Mouse (Mus musculus) liver, embryonic 16.5 days (tissue): ENCODE results near the gene Klf2. TPM values are rescaled to one million over a fixed set of nuclear protein-coding genes. Genes with fewer than 3 reads are reported as not detected.
A peak's percentile ranks its signal among the peaks of the same experiment; 100 is the strongest.

Experiments used
- ATAC-seq: fragments of 200-750 bp; cut with Nextera tagmentation; 2 replicates; pipeline ENCODE4 v1.8.0; 2017; ENCODE audit warnings: low read depth, mild to moderate bottlenecking, moderate number of reproducible peaks, moderate library complexity
- H3K27ac ChIP-seq: fragments of 300-500 bp; sonication (generic); 2 replicates; pipeline ENCODE4 v1.5.1; 2014; ENCODE audit warnings: mild to moderate bottlenecking, low read length
- H3K27me3 ChIP-seq: fragments of 300-500 bp; sonication (generic); 2 replicates; pipeline ENCODE4 v1.6.1; 2014; ENCODE audit warnings: low read depth, low read length, mixed read lengths; ENCODE audit not compliant: control insufficient read depth, insufficient read depth
- H3K36me3 ChIP-seq: fragments of 300-500 bp; sonication (generic); 2 replicates; pipeline ENCODE4 v1.6.1; 2014; ENCODE audit warnings: mild to moderate bottlenecking; ENCODE audit not compliant: control insufficient read depth, insufficient read depth
- H3K4me1 ChIP-seq: fragments of 300-500 bp; sonication (generic); 2 replicates; pipeline ENCODE4 v1.6.1; 2014; ENCODE audit warnings: low read depth, low read length, mixed read lengths; ENCODE audit not compliant: control insufficient read depth
- H3K4me2 ChIP-seq: fragments of 300-500 bp; sonication (generic); 2 replicates; pipeline ENCODE4 v1.6.1; 2014; ENCODE audit warnings: low read depth, low read length, mixed read lengths
- H3K4me3 ChIP-seq: fragments of 300-500 bp; sonication (generic); 2 replicates; pipeline ENCODE4 v1.5.1; 2014; ENCODE audit warnings: low read depth, mild to moderate bottlenecking, low read length
- H3K9ac ChIP-seq: fragments of 300-500 bp; sonication (generic); 2 replicates; pipeline ENCODE4 v1.6.1; 2014; ENCODE audit warnings: low read depth, low read length
- H3K9me3 ChIP-seq: fragments of 300-500 bp; sonication (generic); replicated peaks from 2 replicates; pipeline ENCODE4 v1.6.1; 2016; ENCODE audit warnings: low read length; ENCODE audit not compliant: control insufficient read depth
- WGBS: fragments of 180-500 bp; shearing (Covaris S2); extraction: QIAGEN DNeasy Blood & Tissue Kit; methylation state at CpG from one replicate; pipeline ENCODE4 v1.1.7; 2014; ENCODE audit not compliant: insufficient replicate concordance; 5-methylcytosine and 5-hydroxymethylcytosine counted together
- polyA plus RNA-seq: library from polyadenylated mRNA; unstranded; fragments of >200 nt; fragmentation: Nextera tagmentation; extraction: Ambion mirVana; gene quantifications from 2 replicates; pipeline ENCODE4 v1.2.1, GENCODE M21; 2015

Gene Klf2
- polyA plus RNA-seq, 1 experiment from 2014 or later, result 2.0 TPM

GRCm38 (mm10) chr8:72281634-72282033 is 37.2 kb upstream of the Klf2 start:
- H3K9me3 ChIP-seq, result no peaks in the 10 kb centered on the region
- WGBS, result 15% methylated on average over 3 of the region's 3 CpGs
- H3K4me2 ChIP-seq, result no peak overlapping the region
- H3K27me3 ChIP-seq, result no peaks in the 10 kb centered on the region
- no peaks in the 10 kb centered on the region for H3K36me3 ChIP-seq
- H3K4me3 ChIP-seq, result no peak overlapping the region
- no peak overlapping the region for H3K9ac ChIP-seq
- no peak overlapping the region for H3K27ac ChIP-seq
- peaks cover 7% of the 10 kb centered on the region; the same call in 1 of the 2 replicates for H3K4me1 ChIP-seq
- ATAC-seq, result peak; percentile 48; the same call in 1 of the 2 replicates

GRCm38 (mm10) chr8:72285285-72285684 is 33.5 kb upstream of the Klf2 start:
- H3K27me3 ChIP-seq, result no peaks in the 10 kb centered on the region
- ATAC-seq, result no peak
- 18% methylated on average over 4 of the region's 4 CpGs for WGBS
- H3K36me3 ChIP-seq, result no peaks in the 10 kb centered on the region
- no peaks in the 10 kb centered on the region for H3K4me1 ChIP-seq
- H3K4me3 ChIP-seq, result no peak overlapping the region
- no peak overlapping the region for H3K9ac ChIP-seq
- no peaks in the 10 kb centered on the region for H3K9me3 ChIP-seq
- no peak overlapping the region for H3K4me2 ChIP-seq
- H3K27ac ChIP-seq, result no peak overlapping the region

GRCm38 (mm10) chr8:72289051-72289450 is 29.8 kb upstream of the Klf2 start:
- Histone ChIP-seq H3K4me3 (no peak overlapping the region), H3K27ac (no peak overlapping the region), H3K27me3 (no peaks in the 10 kb centered on the region), H3K9me3 (no peaks in the 10 kb centered on the region), H3K4me2 (no peak overlapping the region), H3K36me3 (no peaks in the 10 kb centered on the region), H3K9ac (no peak overlapping the region), H3K4me1 (no peaks in the 10 kb centered on the region)
- ATAC-seq, result no peak

GRCm38 (mm10) chr8:72291104-72291503 is 27.7 kb upstream of the Klf2 start:
- Histone ChIP-seq H3K9ac (no peak overlapping the region), H3K36me3 (no peaks in the 10 kb centered on the region), H3K4me2 (no peak overlapping the region), H3K4me1 (no peaks in the 10 kb centered on the region), H3K9me3 (no peaks in the 10 kb centered on the region), H3K4me3 (no peak overlapping the region), H3K27ac (no peak overlapping the region), H3K27me3 (no peaks in the 10 kb centered on the region)
- WGBS, result 30% methylated on average over 2 of the region's 2 CpGs
- no peak for ATAC-seq

- no peaks in the 10 kb centered on the region for H3K27me3 ChIP-seq
- no peaks in the 10 kb centered on the region for H3K9me3 ChIP-seq
- no peak overlapping the region for H3K27ac ChIP-seq
- H3K4me1 ChIP-seq, result no peaks in the 10 kb centered on the region
- no peaks in the 10 kb centered on the region for H3K36me3 ChIP-seq
- H3K4me2 ChIP-seq, result no peak overlapping the region
- no peak overlapping the region for H3K9ac ChIP-seq
- no peak for ATAC-seq
- H3K4me3 ChIP-seq, result no peak overlapping the region
These were observed 25.5 kb upstream of the Klf2 start for GRCm38 (mm10) chr8:72293309-72293708.

- ATAC-seq, result no peak
- Histone ChIP-seq H3K9ac (no peak overlapping the region), H3K27me3 (no peaks in the 10 kb centered on the region), H3K4me2 (no peak overlapping the region), H3K36me3 (no peaks in the 10 kb centered on the region), H3K27ac (peak overlapping the region; percentile 52; the same call in 1 of the 2 replicates), H3K4me3 (no peak overlapping the region), H3K4me1 (no peaks in the 10 kb centered on the region), H3K9me3 (no peaks in the 10 kb centered on the region)
- WGBS, result 30% methylated on average over 3 of the region's 3 CpGs
These were observed 23.7 kb upstream of the Klf2 start for GRCm38 (mm10) chr8:72295125-72295524.

GRCm38 (mm10) chr8:72295679-72296078 is 23.2 kb upstream of the Klf2 start:
- no peaks in the 10 kb centered on the region for H3K27me3 ChIP-seq
- no peak overlapping the region for H3K4me3 ChIP-seq
- ATAC-seq, result peak; percentile 69
- no peaks in the 10 kb centered on the region for H3K36me3 ChIP-seq
- no peak overlapping the region for H3K4me2 ChIP-seq
- WGBS, result 14% methylated on average over 8 of the region's 8 CpGs
- peak overlapping the region; percentile 80 for H3K27ac ChIP-seq
- H3K9ac ChIP-seq, result no peak overlapping the region
- no peaks in the 10 kb centered on the region for H3K9me3 ChIP-seq
- no peaks in the 10 kb centered on the region for H3K4me1 ChIP-seq

- no peak overlapping the region for H3K4me2 ChIP-seq
- no peak overlapping the region for H3K27ac ChIP-seq
- no peaks in the 10 kb centered on the region for H3K27me3 ChIP-seq
- no peak overlapping the region for H3K4me3 ChIP-seq
- ATAC-seq, result no peak
- no peak overlapping the region for H3K9ac ChIP-seq
- 70% methylated on average over 8 of the region's 8 CpGs for WGBS
- no peaks in the 10 kb centered on the region for H3K36me3 ChIP-seq
- H3K4me1 ChIP-seq, result no peaks in the 10 kb centered on the region
- no peaks in the 10 kb centered on the region for H3K9me3 ChIP-seq
These were observed 22.3 kb upstream of the Klf2 start for GRCm38 (mm10) chr8:72296561-72296960.

GRCm38 (mm10) chr8:72298928-72299327 is 19.9 kb upstream of the Klf2 start:
- ATAC-seq, result no peak
- Histone ChIP-seq H3K36me3 (no peaks in the 10 kb centered on the region), H3K4me2 (no peak overlapping the region), H3K4me1 (no peaks in the 10 kb centered on the region), H3K27me3 (no peaks in the 10 kb centered on the region), H3K27ac (no peak overlapping the region), H3K4me3 (no peak overlapping the region), H3K9me3 (no peaks in the 10 kb centered on the region), H3K9ac (no peak overlapping the region)
- 68% methylated on average over 1 of the region's 1 CpGs for WGBS
